Mouse (Mus musculus): ENCODE data around the gene Parva.

GRCm38 (mm10) chr7:112528582-112529360 is 101.5 kb downstream of the Parva start:
- TF ChIP-seq CTCF (conservative IDR thresholded peaks at IDR 0.05; ENCODE audit: low read length) (no peak), POU5F1 (IDR thresholded peaks at IDR 0.05; ENCODE audit: borderline replicate concordance, low read length) (no peak)
